Mouse (Mus musculus) adrenal gland, adult 8-10 months (tissue): ENCODE results near the gene Eef1akmt2. TPM values are rescaled to one million over a fixed set of nuclear protein-coding genes. Genes with fewer than 3 reads are reported as not detected.

Source experiments
- DNase-seq: peaks from one replicate; pipeline ENCODE4 v3.0.0; 2022
- total RNA-seq, 4 experiments: library from RNA; stranded (reverse); gene quantifications; 2 replicates each; pipeline ENCODE4 v1.2.4; 2022

Gene Eef1akmt2
- total RNA-seq, 4 experiments from 2014 or later = 25.1 to 38.6 (median 32.1) TPM

- DNase-seq = no peak
These were observed 13.8 kb upstream of the Eef1akmt2 start for GRCm38 (mm10) chr7:132866316-132866715.

GRCm38 (mm10) chr7:132859042-132859958 lies 6.8 kb upstream of the Eef1akmt2 start, which contains the start of gene Abraxas2:
TSS of gene Abraxas2 (plus strand) at chr7:132859225.
- peak; percentile 87 for DNase-seq

- DNase-seq = no peak
These were observed 5.7 kb upstream of the Eef1akmt2 start for GRCm38 (mm10) chr7:132858043-132858608.

- no peak for DNase-seq
These were observed 3.6 kb upstream of the Eef1akmt2 start for GRCm38 (mm10) chr7:132856083-132856482.

- no peak for DNase-seq
These were observed 1.5 kb upstream of the Eef1akmt2 start for GRCm38 (mm10) chr7:132853946-132854345.

- no peak for DNase-seq
These were observed 888 bp upstream of the Eef1akmt2 start for GRCm38 (mm10) chr7:132853361-132853760.

GRCm38 (mm10) chr7:132843152-132843551 lies 9.3 kb downstream of the Eef1akmt2 start:
- DNase-seq = no peak

GRCm38 (mm10) chr7:132842455-132842854 lies 10.0 kb downstream of the Eef1akmt2 start:
- DNase-seq = no peak

GRCm38 (mm10) chr7:132841287-132841686 lies 11.2 kb downstream of the Eef1akmt2 start:
- no peak for DNase-seq

- DNase-seq = no peak
These were observed 21.5 kb downstream of the Eef1akmt2 start for GRCm38 (mm10) chr7:132830955-132831354.

- no peak for DNase-seq
These were observed 28.0 kb downstream of the Eef1akmt2 start for GRCm38 (mm10) chr7:132824346-132825022.

- no peak for DNase-seq
These were observed 28.6 kb downstream of the Eef1akmt2 start for GRCm38 (mm10) chr7:132823832-132824231.

GRCm38 (mm10) chr7:132820692-132821091 lies 31.8 kb downstream of the Eef1akmt2 start:
- no peak for DNase-seq

GRCm38 (mm10) chr7:132817056-132817455 lies 35.4 kb downstream of the Eef1akmt2 start:
- DNase-seq = no peak

- DNase-seq = no peak
These were observed 35.9 kb downstream of the Eef1akmt2 start for GRCm38 (mm10) chr7:132816528-132816927.

GRCm38 (mm10) chr7:132815081-132815480 lies 37.4 kb downstream of the Eef1akmt2 start:
- DNase-seq = no peak

- DNase-seq = no peak
These were observed 38.4 kb downstream of the Eef1akmt2 start for GRCm38 (mm10) chr7:132814089-132814450.

- peak; percentile 72 for DNase-seq
These were observed 38.9 kb downstream of the Eef1akmt2 start, which contains the start of gene Fam53b for GRCm38 (mm10) chr7:132813416-132814088. TSS of gene Fam53b (minus strand) at chr7:132813886.

GRCm38 (mm10) chr7:132812619-132813415 lies 39.7 kb downstream of the Eef1akmt2 start:
- DNase-seq = peak; percentile 61

- no peak for DNase-seq
These were observed 40.5 kb downstream of the Eef1akmt2 start for GRCm38 (mm10) chr7:132811716-132812618.
